Mouse (Mus musculus) heart, embryonic 10.5 days (tissue): ENCODE results near the gene Gm20388. TPM values are rescaled to one million over a fixed set of nuclear protein-coding genes. Genes with fewer than 3 reads are reported as not detected.

ENCODE experiments used
- DNase-seq: peaks from one replicate; pipeline ENCODE4 v3.0.0-alpha.2; 2017; ENCODE audit warnings: low spot score
- H3K27ac ChIP-seq: fragments of 300-500 bp; sonication (generic); 2 replicates; pipeline ENCODE4 v1.5.1; 2016; ENCODE audit warnings: mild to moderate bottlenecking
- H3K27me3 ChIP-seq: fragments of 300-500 bp; sonication (generic); 2 replicates; pipeline ENCODE4 v1.6.1; 2016; ENCODE audit warnings: mild to moderate bottlenecking; ENCODE audit not compliant: poor library complexity, insufficient read depth, severe bottlenecking
- H3K36me3 ChIP-seq: fragments of 300-500 bp; sonication (generic); 2 replicates; pipeline ENCODE4 v1.6.1; 2016; ENCODE audit warnings: mild to moderate bottlenecking, moderate library complexity
- H3K4me1 ChIP-seq: fragments of 300-500 bp; sonication (generic); 2 replicates; pipeline ENCODE4 v1.6.1; 2016; ENCODE audit warnings: mild to moderate bottlenecking
- H3K4me3 ChIP-seq: fragments of 300-500 bp; sonication (generic); 2 replicates; pipeline ENCODE4 v1.5.1; 2016; ENCODE audit warnings: mild to moderate bottlenecking, moderate library complexity
- H3K9me3 ChIP-seq: fragments of 300-500 bp; sonication (generic); 2 replicates; pipeline ENCODE4 v1.6.1; 2016; ENCODE audit warnings: mild to moderate bottlenecking, moderate library complexity
- WGBS: fragments of 180-500 bp; shearing (Covaris S2); methylation state at CpG from one replicate; pipeline ENCODE4 v1.1.7; 2016; 5-methylcytosine and 5-hydroxymethylcytosine counted together
- polyA plus RNA-seq: library from polyadenylated mRNA; unstranded; fragments of >200 nt; fragmentation: Nextera tagmentation; extraction: Ambion mirVana; gene quantifications from 2 replicates; pipeline ENCODE4 v1.2.1, GENCODE M21; 2016

The Gm20388 gene
- polyA plus RNA-seq, 1 experiment from 2014 or later = 4.5 TPM

GRCm38 (mm10) chr8:123384883-123385540 is 3474.4 kb downstream of the Gm20388 start:
- no peak overlapping the region for H3K27ac ChIP-seq
- H3K36me3 ChIP-seq = peaks cover 97% of the 10 kb centered on the region
- H3K27me3 ChIP-seq = no peaks in the 10 kb centered on the region
- H3K4me3 ChIP-seq = no peak overlapping the region
- 68% methylated on average over 9 of the region's 9 CpGs for WGBS
- no peak for DNase-seq
- no peaks in the 10 kb centered on the region for H3K9me3 ChIP-seq
- H3K4me1 ChIP-seq = no peaks in the 10 kb centered on the region

- Histone ChIP-seq H3K4me3 (no peak overlapping the region), H3K36me3 (peaks cover 100% of the 10 kb centered on the region), H3K27ac (no peak overlapping the region), H3K4me1 (no peaks in the 10 kb centered on the region), H3K27me3 (no peaks in the 10 kb centered on the region), H3K9me3 (no peaks in the 10 kb centered on the region)
- WGBS = 75% methylated on average over 3 of the region's 3 CpGs
- no peak for DNase-seq
Measured at GRCm38 (mm10) chr8:123387041-123387440, 3476.4 kb downstream of the Gm20388 start.

GRCm38 (mm10) chr8:123387801-123388200 is 3477.2 kb downstream of the Gm20388 start:
- DNase-seq = no peak
- no peaks in the 10 kb centered on the region for H3K27me3 ChIP-seq
- H3K4me1 ChIP-seq = no peaks in the 10 kb centered on the region
- 84% methylated on average over 8 of the region's 8 CpGs for WGBS
- H3K27ac ChIP-seq = no peak overlapping the region
- H3K4me3 ChIP-seq = no peak overlapping the region
- H3K36me3 ChIP-seq = peaks cover 100% of the 10 kb centered on the region
- no peaks in the 10 kb centered on the region for H3K9me3 ChIP-seq

GRCm38 (mm10) chr8:123389026-123389425 is 3478.4 kb downstream of the Gm20388 start:
- Histone ChIP-seq H3K4me3 (no peak overlapping the region), H3K9me3 (no peaks in the 10 kb centered on the region), H3K27ac (no peak overlapping the region), H3K36me3 (peaks cover 100% of the 10 kb centered on the region), H3K27me3 (no peaks in the 10 kb centered on the region), H3K4me1 (no peaks in the 10 kb centered on the region)
- DNase-seq = no peak
- WGBS = 95% methylated on average over 7 of the region's 7 CpGs

- Histone ChIP-seq H3K4me1 (no peaks in the 10 kb centered on the region), H3K4me3 (no peak overlapping the region), H3K27ac (no peak overlapping the region), H3K27me3 (no peaks in the 10 kb centered on the region), H3K9me3 (no peaks in the 10 kb centered on the region), H3K36me3 (peaks cover 100% of the 10 kb centered on the region)
- no peak for DNase-seq
- WGBS = 92% methylated on average over 13 of the region's 13 CpGs
Measured at GRCm38 (mm10) chr8:123398308-123398707, 3487.7 kb downstream of the Gm20388 start.

GRCm38 (mm10) chr8:123401936-123402335 is 3491.3 kb downstream of the Gm20388 start:
- no peak overlapping the region for H3K4me3 ChIP-seq
- H3K27me3 ChIP-seq = no peaks in the 10 kb centered on the region
- peaks cover 14% of the 10 kb centered on the region for H3K4me1 ChIP-seq
- no peaks in the 10 kb centered on the region for H3K9me3 ChIP-seq
- peaks cover 66% of the 10 kb centered on the region for H3K36me3 ChIP-seq
- DNase-seq = no peak
- H3K27ac ChIP-seq = no peak overlapping the region; the same call in 1 of the 2 replicates
- 91% methylated on average over 9 of the region's 9 CpGs for WGBS

- Histone ChIP-seq H3K27ac (no peak overlapping the region), H3K27me3 (peaks cover 9% of the 10 kb centered on the region), H3K36me3 (peaks cover 57% of the 10 kb centered on the region), H3K4me1 (peaks cover 23% of the 10 kb centered on the region), H3K4me3 (no peak overlapping the region), H3K9me3 (no peaks in the 10 kb centered on the region)
- WGBS = 94% methylated on average over 9 of the region's 9 CpGs
- DNase-seq = no peak
Measured at GRCm38 (mm10) chr8:123402730-123403326, 3492.2 kb downstream of the Gm20388 start.

GRCm38 (mm10) chr8:123404521-123404920 is 3493.9 kb downstream of the Gm20388 start:
- Histone ChIP-seq H3K4me3 (no peak overlapping the region), H3K27ac (no peak overlapping the region), H3K4me1 (peaks cover 39% of the 10 kb centered on the region), H3K9me3 (no peaks in the 10 kb centered on the region), H3K27me3 (peaks cover 23% of the 10 kb centered on the region), H3K36me3 (peaks cover 40% of the 10 kb centered on the region)
- DNase-seq = no peak
- 52% methylated on average over 8 of the region's 8 CpGs for WGBS

GRCm38 (mm10) chr8:123406786-123407185 is 3496.1 kb downstream of the Gm20388 start, which contains the start of gene Mc1r:
Gene Mc1r (plus strand): TSS chr8:123407107.
- 9% methylated on average over 4 of the region's 4 CpGs for WGBS
- peaks cover 17% of the 10 kb centered on the region for H3K36me3 ChIP-seq
- H3K27ac ChIP-seq = no peak within 1 kb of the TSS
- H3K4me1 ChIP-seq = peaks cover 62% of the 10 kb centered on the region
- peaks cover 45% of the 10 kb centered on the region for H3K27me3 ChIP-seq
- H3K4me3 ChIP-seq = no peak within 1 kb of the TSS
- DNase-seq = no peak
- H3K9me3 ChIP-seq = no peaks in the 10 kb centered on the region

- peaks cover 53% of the 10 kb centered on the region for H3K27me3 ChIP-seq
- no peak overlapping the region for H3K4me3 ChIP-seq
- H3K4me1 ChIP-seq = peaks cover 65% of the 10 kb centered on the region
- H3K36me3 ChIP-seq = peaks cover 9% of the 10 kb centered on the region
- no peaks in the 10 kb centered on the region for H3K9me3 ChIP-seq
- no peak overlapping the region for H3K27ac ChIP-seq
- 89% methylated on average over 13 of the region's 13 CpGs for whole genome bisulfite sequencing
- no peak for DNase-seq
Measured at GRCm38 (mm10) chr8:123407612-123408011, 3497.0 kb downstream of the Gm20388 start.

- Histone ChIP-seq H3K27me3 (peaks cover 66% of the 10 kb centered on the region), H3K9me3 (no peaks in the 10 kb centered on the region), H3K36me3 (no peaks in the 10 kb centered on the region; the same call in 1 of the 2 replicates), H3K27ac (0 out of 2 replicates have a peak overlapping the region, but pooled peaks have one; percentile 39), H3K4me1 (peaks cover 65% of the 10 kb centered on the region), H3K4me3 (peak overlapping the region; percentile 28)
- WGBS = 53% methylated on average over 9 of the region's 9 CpGs
- DNase-seq = peak; percentile 92
Measured at GRCm38 (mm10) chr8:123408586-123409544, 3498.2 kb downstream of the Gm20388 start.

GRCm38 (mm10) chr8:123410049-123410587 is 3499.5 kb downstream of the Gm20388 start:
- 68% methylated on average over 8 of the region's 8 CpGs for WGBS
- peak; percentile 90 for DNase-seq
- Histone ChIP-seq H3K27me3 (peaks cover 70% of the 10 kb centered on the region), H3K9me3 (no peaks in the 10 kb centered on the region), H3K4me3 (no peak overlapping the region), H3K27ac (peak overlapping the region; percentile 39; the same call in 1 of the 2 replicates), H3K4me1 (peaks cover 56% of the 10 kb centered on the region), H3K36me3 (no peaks in the 10 kb centered on the region; the same call in 1 of the 2 replicates)
